Mouse (Mus musculus): ENCODE measurements around the gene Dctn2. TPM values are rescaled to one million over a fixed set of nuclear protein-coding genes. Genes with fewer than 3 reads are reported as not detected.

The Dctn2 gene
- polyA plus RNA-seq, 1 experiment from 2014 or later: 135 TPM

DNA sequence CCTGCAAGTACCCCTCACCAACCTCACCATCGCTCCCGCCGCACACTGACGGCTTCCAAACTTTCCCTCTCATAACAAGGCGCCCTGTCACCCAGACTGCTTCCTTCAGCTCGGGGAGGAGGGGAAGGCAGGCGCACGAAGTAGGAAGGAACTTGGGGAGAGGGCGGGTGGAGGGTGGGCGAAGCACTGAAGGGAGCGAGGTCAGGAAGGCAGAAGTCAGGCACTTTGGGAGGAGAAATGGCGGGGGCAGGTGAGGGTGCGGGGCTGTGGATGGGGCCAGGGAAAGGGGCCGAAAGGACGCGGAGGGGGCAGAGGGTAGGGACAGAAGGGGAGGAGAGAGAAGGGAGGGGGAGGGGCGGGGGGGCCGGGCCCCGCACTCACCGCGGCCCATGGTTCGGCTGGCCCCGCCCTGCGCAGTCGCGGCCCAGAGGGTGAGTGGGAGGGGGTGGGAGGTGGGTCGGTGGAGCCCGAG, 22.2 kb downstream of the Dctn2 start:
- Histone ChIP-seq H3K27me3 (ENCODE audit: control insufficient read depth, insufficient read depth, low read length) (no peaks in the 10 kb centered on the region), H3K27ac (ENCODE audit: low read depth, low read length) (peak overlapping the region; percentile 98), H3K9me3 (replicated peaks; ENCODE audit: control insufficient read depth, low read length) (no peaks in the 10 kb centered on the region), H3K4me2 (peak overlapping the region; percentile 93), H3K4me1 (ENCODE audit: control insufficient read depth, insufficient read depth, low read length) (peaks cover 45% of the 10 kb centered on the region), H3K36me3 (ENCODE audit: control insufficient read depth, insufficient read depth, low read length) (peaks cover 31% of the 10 kb centered on the region), H3K9ac (ENCODE audit: low read depth, low read length) (peak overlapping the region; percentile 87), H3K4me3 (ENCODE audit: low read depth, low read length) (peak overlapping the region; percentile 84)
- ATAC-seq (replicated peaks; ENCODE audit: insufficient number of reproducible peaks, low FRiP score, low TSS enrichment): peak; percentile 24
- under 1% methylated on average over 16 of the region's 28 CpGs for WGBS (ENCODE audit: insufficient replicate concordance)

- Histone ChIP-seq H3K4me3 (ENCODE audit: low read depth, low read length) (peak within 1 kb of the TSS; percentile 84), H3K27ac (ENCODE audit: low read depth, low read length) (peak within 1 kb of the TSS; percentile 98), H3K9me3 (replicated peaks; ENCODE audit: control insufficient read depth, low read length) (no peaks in the 10 kb centered on the region), H3K9ac (ENCODE audit: low read depth, low read length) (peak within 1 kb of the TSS; percentile 87), H3K27me3 (ENCODE audit: control insufficient read depth, insufficient read depth, low read length) (no peaks in the 10 kb centered on the region), H3K4me2 (peak within 1 kb of the TSS; percentile 93), H3K4me1 (ENCODE audit: control insufficient read depth, insufficient read depth, low read length) (peaks cover 49% of the 10 kb centered on the region), H3K36me3 (ENCODE audit: control insufficient read depth, insufficient read depth, low read length) (peaks cover 29% of the 10 kb centered on the region)
- 3% methylated on average over 32 of the region's 65 CpGs for WGBS (ENCODE audit: insufficient replicate concordance)
- ATAC-seq (replicated peaks; ENCODE audit: insufficient number of reproducible peaks, low FRiP score, low TSS enrichment): peak; percentile 53
Measured at GRCm38 (mm10) chr10:127288800-127289572, 22.8 kb downstream of the Dctn2 start, which contains the start of gene Mbd6. Gene Mbd6 (minus strand): TSS chr10:127289018.

GRCm38 (mm10) chr10:127289573-127290191, 23.5 kb downstream of the Dctn2 start:
- H3K36me3 ChIP-seq (ENCODE audit: control insufficient read depth, insufficient read depth, low read length): peaks cover 28% of the 10 kb centered on the region
- no peaks in the 10 kb centered on the region for H3K27me3 ChIP-seq (ENCODE audit: control insufficient read depth, insufficient read depth, low read length)
- peak overlapping the region; percentile 93 for H3K4me2 ChIP-seq
- 1% methylated on average over 15 of the region's 15 CpGs for WGBS (ENCODE audit: insufficient replicate concordance)
- ATAC-seq (replicated peaks; ENCODE audit: insufficient number of reproducible peaks, low FRiP score, low TSS enrichment): 0 out of 2 replicates have a peak, but pooled peaks have one; percentile 8
- H3K4me3 ChIP-seq (ENCODE audit: low read depth, low read length): peak overlapping the region; percentile 84
- H3K9ac ChIP-seq (ENCODE audit: low read depth, low read length): peak overlapping the region; percentile 87
- H3K9me3 ChIP-seq (replicated peaks; ENCODE audit: control insufficient read depth, low read length): no peaks in the 10 kb centered on the region
- H3K4me1 ChIP-seq (ENCODE audit: control insufficient read depth, insufficient read depth, low read length): peaks cover 49% of the 10 kb centered on the region
- H3K27ac ChIP-seq (ENCODE audit: low read depth, low read length): peak overlapping the region; percentile 98

DNA sequence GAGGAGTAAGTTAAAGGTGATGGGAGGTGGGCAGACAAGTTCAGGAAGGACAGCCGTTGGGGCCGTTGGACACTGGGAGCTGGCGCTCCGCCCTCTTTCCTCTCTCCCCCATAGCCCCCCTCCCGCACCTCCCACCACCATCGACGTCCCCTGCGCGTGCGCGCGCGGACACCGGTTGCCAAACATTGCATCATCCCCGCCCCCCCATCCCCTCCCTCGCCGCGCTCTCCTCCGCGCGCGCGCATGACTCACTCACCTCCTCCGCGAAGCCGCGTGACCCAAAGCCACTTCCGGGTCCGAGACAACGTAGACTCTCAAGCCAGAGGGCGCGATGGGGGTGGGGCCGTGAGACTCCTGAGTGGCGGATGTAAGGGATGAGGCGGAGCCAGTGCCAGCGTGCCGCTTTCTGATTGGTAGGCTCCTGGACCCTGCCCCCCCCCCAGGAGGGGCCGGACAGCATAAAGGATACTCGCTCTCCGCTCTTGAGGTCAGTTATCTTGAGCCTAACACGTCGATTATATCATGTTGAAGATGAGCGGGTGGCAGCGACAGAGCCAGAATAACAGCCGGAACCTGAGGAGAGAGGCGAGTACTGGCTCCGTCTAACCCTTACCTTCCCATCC, 24.2 kb downstream of the Dctn2 start:
- Histone ChIP-seq H3K4me2 (peak overlapping the region; percentile 93), H3K4me3 (ENCODE audit: low read depth, low read length) (peak overlapping the region; percentile 84), H3K27ac (ENCODE audit: low read depth, low read length) (peak overlapping the region; percentile 98), H3K9ac (ENCODE audit: low read depth, low read length) (peak overlapping the region; percentile 88), H3K27me3 (ENCODE audit: control insufficient read depth, insufficient read depth, low read length) (no peaks in the 10 kb centered on the region), H3K9me3 (replicated peaks; ENCODE audit: control insufficient read depth, low read length) (no peaks in the 10 kb centered on the region), H3K36me3 (ENCODE audit: control insufficient read depth, insufficient read depth, low read length) (peaks cover 30% of the 10 kb centered on the region), H3K4me1 (ENCODE audit: control insufficient read depth, insufficient read depth, low read length) (peaks cover 49% of the 10 kb centered on the region)
- peak; percentile 88 for ATAC-seq (replicated peaks; ENCODE audit: insufficient number of reproducible peaks, low FRiP score, low TSS enrichment)
- under 1% methylated on average over 45 of the region's 47 CpGs for WGBS (ENCODE audit: insufficient replicate concordance)

GRCm38 (mm10) chr10:127290930-127291880, 25.0 kb downstream of the Dctn2 start:
- Histone ChIP-seq H3K9ac (ENCODE audit: low read depth, low read length) (peak overlapping the region; percentile 88), H3K4me1 (ENCODE audit: control insufficient read depth, insufficient read depth, low read length) (peaks cover 44% of the 10 kb centered on the region), H3K4me3 (ENCODE audit: low read depth, low read length) (peak overlapping the region; percentile 84), H3K27me3 (ENCODE audit: control insufficient read depth, insufficient read depth, low read length) (no peaks in the 10 kb centered on the region), H3K4me2 (peak overlapping the region; percentile 93), H3K9me3 (replicated peaks; ENCODE audit: control insufficient read depth, low read length) (no peaks in the 10 kb centered on the region), H3K27ac (ENCODE audit: low read depth, low read length) (peak overlapping the region; percentile 98), H3K36me3 (ENCODE audit: control insufficient read depth, insufficient read depth, low read length) (peaks cover 31% of the 10 kb centered on the region)
- peak; percentile 43; the same call in 1 of the 2 replicates for ATAC-seq (replicated peaks; ENCODE audit: insufficient number of reproducible peaks, low FRiP score, low TSS enrichment)
- WGBS (ENCODE audit: insufficient replicate concordance): 2% methylated on average over 19 of the region's 19 CpGs

DNA sequence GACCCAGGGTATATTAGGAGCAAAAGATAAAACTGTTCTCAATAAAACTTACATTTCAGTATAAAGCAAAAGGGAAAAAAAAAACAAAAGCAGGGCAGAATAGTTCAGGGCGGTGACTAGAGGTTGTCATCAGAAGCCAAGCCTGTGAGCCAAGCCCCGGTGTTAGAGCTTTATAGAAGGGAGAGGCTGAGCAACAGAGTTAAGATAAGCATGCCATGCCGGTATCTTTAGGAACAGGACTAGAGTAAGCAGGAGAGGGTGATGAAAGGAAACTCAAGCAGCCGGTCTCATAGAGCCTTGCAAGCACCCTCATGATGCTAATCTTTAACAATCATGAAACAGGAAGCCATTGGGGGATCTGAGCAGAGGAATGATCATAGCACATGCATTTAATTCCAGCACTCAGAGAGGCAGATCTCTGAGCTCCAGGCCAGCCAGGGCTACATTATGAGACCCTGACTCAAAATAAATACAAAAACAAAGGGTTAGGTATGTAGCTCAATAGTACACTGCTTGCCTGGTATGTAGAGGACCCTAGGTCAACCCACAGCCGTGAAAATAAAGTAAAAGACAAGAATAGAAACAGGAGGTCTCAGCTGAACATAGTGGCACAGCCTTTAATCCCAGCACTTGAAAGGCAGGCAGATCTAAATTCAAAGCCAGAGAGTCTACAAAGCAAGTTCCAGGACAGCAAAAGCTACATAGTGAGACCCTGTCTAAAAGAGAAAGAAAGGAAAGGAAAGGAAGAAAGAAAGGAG, 25.9 kb downstream of the Dctn2 start:
- Histone ChIP-seq H3K4me2 (peak overlapping the region; percentile 93), H3K27me3 (ENCODE audit: control insufficient read depth, insufficient read depth, low read length) (no peaks in the 10 kb centered on the region), H3K9ac (ENCODE audit: low read depth, low read length) (peak overlapping the region; percentile 88), H3K27ac (ENCODE audit: low read depth, low read length) (peak overlapping the region; percentile 98), H3K36me3 (ENCODE audit: control insufficient read depth, insufficient read depth, low read length) (peaks cover 29% of the 10 kb centered on the region), H3K4me3 (ENCODE audit: low read depth, low read length) (peak overlapping the region; percentile 84), H3K9me3 (replicated peaks; ENCODE audit: control insufficient read depth, low read length) (no peaks in the 10 kb centered on the region), H3K4me1 (ENCODE audit: control insufficient read depth, insufficient read depth, low read length) (peaks cover 38% of the 10 kb centered on the region)
- no peak for ATAC-seq (replicated peaks; ENCODE audit: insufficient number of reproducible peaks, low FRiP score, low TSS enrichment)
- WGBS (ENCODE audit: insufficient replicate concordance): 13% methylated on average over 5 of the region's 5 CpGs

GRCm38 (mm10) chr10:127292987-127293538, 26.9 kb downstream of the Dctn2 start:
- WGBS (ENCODE audit: insufficient replicate concordance): 70% methylated on average over 6 of the region's 6 CpGs
- no peak for ATAC-seq (replicated peaks; ENCODE audit: insufficient number of reproducible peaks, low FRiP score, low TSS enrichment)
- no peaks in the 10 kb centered on the region for H3K27me3 ChIP-seq (ENCODE audit: control insufficient read depth, insufficient read depth, low read length)
- peaks cover 30% of the 10 kb centered on the region for H3K36me3 ChIP-seq (ENCODE audit: control insufficient read depth, insufficient read depth, low read length)
- peaks cover 36% of the 10 kb centered on the region for H3K4me1 ChIP-seq (ENCODE audit: control insufficient read depth, insufficient read depth, low read length)
- H3K9me3 ChIP-seq (replicated peaks; ENCODE audit: control insufficient read depth, low read length): no peaks in the 10 kb centered on the region
- peak overlapping the region; percentile 16; the same call in 1 of the 2 replicates for H3K4me3 ChIP-seq (ENCODE audit: low read depth, low read length)
- H3K4me2 ChIP-seq: peak overlapping the region; percentile 93
- no peak overlapping the region for H3K27ac ChIP-seq (ENCODE audit: low read depth, low read length)
- H3K9ac ChIP-seq (ENCODE audit: low read depth, low read length): no peak overlapping the region

Measured in heart, embryonic 11.5 days (tissue).